Mouse (Mus musculus): ENCODE results near the gene Edn3.

DNA sequence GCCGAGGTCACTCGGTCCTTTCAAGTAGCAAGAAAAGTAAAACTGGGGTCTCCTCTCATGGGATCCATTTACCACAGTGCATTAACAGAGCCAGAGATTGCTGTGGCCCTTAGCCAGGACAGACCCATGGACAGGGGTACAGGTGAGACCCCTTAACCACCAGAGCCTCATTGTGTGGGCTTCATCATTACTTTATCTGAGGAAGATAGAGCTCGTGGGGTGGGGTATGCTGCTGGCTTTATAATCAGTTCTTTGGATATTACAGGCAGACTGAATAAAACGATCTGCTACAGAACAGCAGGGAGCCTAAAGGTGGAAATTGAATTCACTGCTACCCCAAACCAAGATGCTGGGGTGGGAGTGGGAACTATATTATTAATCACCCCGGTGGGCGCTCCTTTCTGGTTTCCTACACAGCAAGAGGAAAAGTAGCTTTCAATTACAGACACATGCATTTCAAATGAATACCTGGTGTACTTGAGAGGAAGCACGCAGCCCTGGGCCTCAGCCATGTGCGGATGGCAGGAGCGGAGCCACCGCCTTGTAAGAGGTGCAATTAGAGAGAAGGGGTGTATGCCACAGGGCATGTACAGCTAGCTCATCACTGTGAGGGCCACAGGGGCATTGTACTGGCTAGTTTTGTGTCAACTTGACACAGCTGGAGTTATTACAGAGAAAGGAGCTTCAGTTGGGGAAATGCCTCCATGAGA lies 33.1 kb upstream of the Edn3 start:
- TF ChIP-seq CTCF (IDR thresholded peaks at IDR 0.05; ENCODE audit: borderline replicate concordance, extremely low read depth, insufficient read depth, insufficient read length) (no peak), POLR2A (IDR thresholded peaks at IDR 0.05; ENCODE audit: borderline replicate concordance, extremely low read depth, insufficient read depth, insufficient read length, poor library complexity, severe bottlenecking) (no peak)

Data from brain, embryonic 14.5 days (tissue).